Mouse (Mus musculus): ENCODE measurements around the gene Lztfl1.
"Not testable (repeated sequence)": the region's sequence is repeated elsewhere in the genome, so short reads cannot be mapped to it uniquely, and the experiment has no call there.

Gene Lztfl1

DNA sequence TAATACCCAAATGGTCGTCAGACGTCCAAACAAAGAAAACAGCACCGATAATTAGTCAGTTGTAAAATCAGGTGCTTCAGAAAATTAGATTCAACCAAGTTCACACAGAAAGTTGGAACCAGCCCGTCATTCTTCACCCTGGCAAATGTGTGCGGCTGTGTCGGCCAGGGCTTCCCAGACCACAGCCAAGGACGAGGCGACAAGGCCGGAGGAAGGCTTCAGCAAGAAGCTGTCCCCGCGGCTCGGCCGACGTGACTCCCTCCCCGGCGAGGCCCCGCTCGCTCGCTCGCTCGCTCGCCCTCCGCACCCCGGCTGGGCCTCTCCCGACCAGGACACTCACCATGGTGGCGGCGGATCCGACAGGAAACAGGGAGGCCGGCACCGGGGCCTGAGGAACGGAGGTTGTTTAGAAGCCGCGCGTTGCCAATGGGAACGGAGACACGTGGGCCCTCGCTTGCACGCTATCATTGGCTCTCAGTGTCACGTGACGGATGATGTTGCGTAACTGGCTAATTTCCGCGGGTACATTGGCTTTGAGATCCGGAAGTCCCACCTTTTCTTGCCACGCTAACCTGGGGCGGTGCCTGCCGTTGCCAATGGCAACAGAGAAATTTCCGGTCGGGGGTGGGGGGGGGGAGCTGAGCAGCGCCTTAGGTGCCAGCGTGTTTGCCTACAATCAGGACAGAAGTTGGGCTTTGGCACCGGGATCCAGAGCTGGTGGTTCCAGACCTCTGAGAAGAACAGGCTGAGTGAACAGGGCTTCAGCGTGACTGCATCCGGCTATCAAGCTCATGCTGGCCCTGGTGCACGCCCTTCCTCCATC, at the start of gene Lztfl1:
Lztfl1 (minus strand) TSS at position 512 of the 823 bp plus-strand sequence.
- DNase-seq (ENCODE audit: low read depth, low spot score) = peak; percentile 99

- no peak for DNase-seq (ENCODE audit: low read depth, low spot score)
These were observed 49.5 kb upstream of the Lztfl1 start for GRCm38 (mm10) chr9:123766996-123767395.

DNA sequence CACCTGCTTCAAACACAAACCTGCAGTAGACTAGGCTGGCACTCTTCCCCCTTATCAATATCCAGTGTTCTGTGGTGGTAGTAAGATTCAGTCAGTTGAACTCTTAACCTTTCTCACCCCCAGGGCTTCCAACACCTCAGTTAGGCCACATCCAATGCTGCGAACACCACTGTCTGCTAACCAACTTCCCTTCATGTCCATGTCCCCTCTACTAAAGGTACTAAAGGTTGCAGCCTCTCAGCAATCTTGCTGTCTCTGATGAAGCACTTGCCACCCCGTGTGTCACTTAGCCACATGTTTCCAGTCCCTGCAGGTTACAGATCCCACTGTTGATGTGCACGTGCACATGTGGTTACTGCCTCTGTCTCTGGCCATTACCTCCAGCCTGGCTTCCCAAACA, 46.3 kb upstream of the Lztfl1 start:
- DNase-seq (ENCODE audit: low read depth, low spot score) = no peak

GRCm38 (mm10) chr9:123762886-123763285, 45.4 kb upstream of the Lztfl1 start:
- DNase-seq (ENCODE audit: low read depth, low spot score) = peak; percentile 70

DNA sequence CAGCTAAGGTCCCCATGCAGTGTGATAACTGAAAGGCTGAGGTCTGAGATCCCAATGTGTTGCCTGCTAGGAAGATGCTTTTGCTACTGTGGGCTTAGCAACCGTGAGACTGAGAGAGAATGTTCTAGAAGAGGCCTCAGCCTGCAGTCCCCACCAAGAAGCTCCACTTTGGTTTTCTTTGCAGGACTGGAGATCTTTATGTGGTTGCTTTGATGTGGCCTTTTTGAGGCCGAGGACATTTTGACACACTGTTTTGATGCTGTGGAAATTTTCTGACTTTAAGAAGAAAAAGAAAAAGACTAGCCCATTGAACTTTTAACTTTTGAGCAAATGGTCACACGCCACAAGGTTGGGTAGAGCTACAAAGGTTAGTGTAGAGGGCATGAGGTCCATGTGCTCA, 43.3 kb upstream of the Lztfl1 start:
- no peak for DNase-seq (ENCODE audit: low read depth, low spot score)

DNA sequence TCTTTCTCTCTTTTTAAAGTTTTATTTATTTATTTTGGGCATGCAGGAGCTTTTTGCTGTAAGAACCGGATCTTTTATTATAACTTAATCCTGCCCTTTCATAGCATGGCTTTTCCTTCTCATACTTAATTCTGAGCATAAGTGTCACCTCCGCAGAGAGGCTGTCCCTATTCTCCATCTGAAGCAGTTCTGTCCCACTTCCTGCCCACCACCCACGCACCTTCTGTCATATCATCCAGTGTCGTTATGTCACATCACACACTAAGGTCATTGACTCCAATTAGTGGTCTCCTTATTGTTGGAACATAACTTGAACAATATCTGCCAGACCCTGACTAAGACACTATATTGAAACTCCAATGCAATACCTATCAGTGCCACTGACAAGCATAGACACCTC, 41.1 kb upstream of the Lztfl1 start:
- no peak for DNase-seq (ENCODE audit: low read depth, low spot score)

- DNase-seq (ENCODE audit: low read depth, low spot score) = peak; percentile 50
These were observed 40.7 kb upstream of the Lztfl1 start for GRCm38 (mm10) chr9:123758156-123758555.

- DNase-seq (ENCODE audit: low read depth, low spot score) = no peak
These were observed 39.8 kb upstream of the Lztfl1 start for GRCm38 (mm10) chr9:123757326-123757725.

- DNase-seq (ENCODE audit: low read depth, low spot score) = no peak
These were observed 39.3 kb upstream of the Lztfl1 start for GRCm38 (mm10) chr9:123756752-123757151.

DNA sequence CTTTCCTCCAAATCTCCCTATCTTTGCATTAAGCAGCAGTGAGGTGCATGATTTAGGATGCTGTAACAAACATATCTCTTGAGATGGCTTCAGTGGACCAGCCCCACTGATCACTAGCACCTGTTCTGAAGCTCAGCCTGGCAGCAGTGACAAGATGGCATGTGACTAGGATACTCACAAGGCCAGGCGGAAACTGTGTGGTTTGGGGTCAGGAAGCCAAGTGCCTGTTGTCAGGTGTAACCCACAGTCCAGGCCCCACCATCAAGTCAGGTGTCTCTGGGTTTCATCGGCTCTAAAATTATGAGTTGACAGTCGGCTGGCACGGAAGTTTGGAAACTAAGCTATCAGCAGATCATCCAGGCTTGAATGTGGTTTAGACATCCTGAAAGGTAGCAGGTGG, 36.8 kb upstream of the Lztfl1 start:
- DNase-seq (ENCODE audit: low read depth, low spot score) = peak; percentile 24

GRCm38 (mm10) chr9:123749687-123750086, 32.2 kb upstream of the Lztfl1 start:
- not testable (repeated sequence) for DNase-seq (ENCODE audit: low read depth, low spot score)

GRCm38 (mm10) chr9:123740799-123741198, 23.3 kb upstream of the Lztfl1 start:
- DNase-seq (ENCODE audit: low read depth, low spot score) = no peak

DNA sequence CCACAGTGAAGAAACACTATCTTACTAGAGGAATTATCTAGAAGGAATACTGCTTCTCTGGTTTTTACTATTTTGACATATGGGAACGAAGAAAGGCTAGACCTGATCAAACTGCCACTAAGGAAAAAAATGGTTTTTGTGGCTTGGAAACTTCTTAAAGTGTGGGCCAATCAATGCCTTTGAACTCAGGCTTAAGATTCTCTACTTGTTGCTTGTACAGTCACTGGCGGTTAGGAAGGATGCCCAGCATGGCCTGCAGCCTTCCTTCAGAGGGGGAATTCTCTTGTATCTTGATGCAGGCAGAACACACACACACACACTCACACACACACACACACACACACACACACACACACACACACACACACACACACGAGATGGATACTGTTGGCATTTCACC, 16.6 kb upstream of the Lztfl1 start:
- no peak for DNase-seq (ENCODE audit: low read depth, low spot score)

DNA sequence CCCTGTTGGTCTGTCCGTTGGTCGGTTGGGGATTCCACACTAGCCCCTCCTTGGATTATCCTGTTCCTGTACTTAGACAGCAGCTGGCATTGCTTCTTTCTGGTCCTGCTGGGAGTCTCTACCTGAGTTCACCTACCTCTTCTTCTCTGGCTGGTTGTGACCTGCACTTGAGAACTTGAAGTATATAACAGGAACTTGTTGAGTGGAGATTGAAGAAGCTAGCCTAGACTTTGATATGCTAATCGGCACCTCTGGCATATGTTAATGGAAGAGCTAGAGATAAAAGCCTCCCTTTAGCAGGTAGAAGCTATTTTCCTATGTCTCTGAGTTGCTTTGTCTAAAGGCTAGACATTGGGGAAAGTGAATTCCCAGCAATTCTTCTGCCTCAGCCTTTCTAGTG, 13.8 kb upstream of the Lztfl1 start:
- DNase-seq (ENCODE audit: low read depth, low spot score) = no peak

DNA sequence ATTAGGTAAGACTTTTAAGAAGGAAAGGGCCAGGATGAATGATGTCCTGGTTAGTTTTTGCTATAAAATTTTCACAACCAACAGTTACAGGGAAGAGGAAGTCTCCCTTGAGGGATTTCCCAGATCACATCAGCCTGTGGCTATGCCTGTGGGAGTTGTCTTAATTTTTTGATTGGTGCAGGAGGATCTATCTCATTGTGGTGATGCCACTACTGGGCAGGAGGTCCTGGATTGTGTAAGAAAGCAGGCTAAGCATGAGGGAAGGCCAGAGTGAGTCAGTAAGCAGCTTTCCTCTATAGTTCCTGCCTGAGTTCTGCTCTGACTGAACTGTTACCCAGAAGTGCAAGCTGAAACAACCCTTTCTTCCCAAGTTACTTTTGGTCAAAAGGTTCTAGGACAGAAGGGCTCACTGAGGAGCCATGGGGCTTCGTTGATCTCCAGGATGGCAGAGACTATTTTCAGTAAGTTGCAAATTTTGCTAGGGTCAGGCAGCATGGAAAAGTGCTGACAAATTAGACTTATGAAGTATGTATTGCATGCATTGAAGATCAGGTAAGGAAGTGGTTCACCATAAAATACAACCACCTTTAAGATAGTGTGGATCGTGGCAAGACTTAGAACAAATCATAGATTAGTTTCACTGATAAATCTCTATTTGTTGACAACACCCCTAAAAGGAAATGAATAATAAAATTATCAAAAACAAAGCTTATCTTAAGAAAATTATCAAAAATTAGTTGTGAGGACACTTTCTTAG, 5.4 kb upstream of the Lztfl1 start:
- no peak for DNase-seq (ENCODE audit: low read depth, low spot score)

DNA sequence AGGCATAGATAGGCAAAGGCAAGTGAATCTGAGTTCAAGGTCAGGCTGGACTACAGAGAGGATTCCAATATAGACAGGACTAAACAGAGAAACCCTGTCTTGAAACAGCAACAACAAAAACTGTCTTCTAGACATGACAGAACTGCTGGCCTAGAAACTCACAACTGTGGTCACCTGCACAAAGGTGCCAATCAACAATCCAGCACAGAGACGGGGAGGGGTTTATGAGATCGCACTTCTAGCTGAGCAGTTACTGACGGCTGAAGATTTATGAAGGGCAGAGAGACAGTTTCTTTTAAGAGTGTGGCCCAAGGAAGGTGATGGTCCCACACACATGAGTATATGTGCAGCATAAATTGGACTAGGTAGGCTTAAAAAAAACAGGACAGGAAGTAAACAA, 1.2 kb downstream of the Lztfl1 start:
- DNase-seq (ENCODE audit: low read depth, low spot score) = no peak

- no peak for DNase-seq (ENCODE audit: low read depth, low spot score)
These were observed 4.4 kb downstream of the Lztfl1 start for GRCm38 (mm10) chr9:123713111-123713510.

GRCm38 (mm10) chr9:123709226-123709625, 8.3 kb downstream of the Lztfl1 start:
- no peak for DNase-seq (ENCODE audit: low read depth, low spot score)

GRCm38 (mm10) chr9:123701822-123702221, 15.7 kb downstream of the Lztfl1 start:
- DNase-seq (ENCODE audit: low read depth, low spot score) = no peak

DNA sequence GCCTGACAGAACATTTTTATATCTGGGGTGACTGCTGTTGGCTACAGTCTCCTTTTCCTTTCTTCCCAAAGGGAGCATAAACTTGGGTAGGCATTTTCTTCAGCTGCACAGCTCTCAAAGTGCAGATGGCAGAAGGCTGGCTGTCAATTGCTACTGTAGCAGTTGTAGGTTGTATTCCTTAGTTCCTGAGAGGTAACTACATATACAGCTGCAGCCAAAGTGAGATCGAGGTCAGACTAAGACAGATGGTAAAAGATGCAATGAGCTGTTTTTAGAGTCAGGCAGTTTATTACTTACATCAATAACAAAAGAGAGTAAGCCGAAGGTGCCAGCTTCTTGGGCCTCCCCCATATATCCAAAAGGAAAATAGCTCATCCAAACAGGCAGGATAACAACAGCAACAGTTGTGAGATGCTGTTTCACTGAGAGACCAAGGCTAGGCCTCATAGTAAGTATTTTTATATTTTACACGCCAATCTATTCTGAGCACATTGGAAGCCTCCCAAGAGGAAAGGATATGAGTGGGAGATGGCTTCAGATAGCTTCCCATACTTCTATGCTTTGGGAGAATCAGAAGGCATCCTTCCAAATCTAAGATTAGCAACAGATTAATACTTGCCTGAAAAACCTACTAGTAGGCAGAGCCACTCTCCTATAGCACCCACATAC, 21.7 kb downstream of the Lztfl1 start:
- no peak for DNase-seq (ENCODE audit: low read depth, low spot score)

DNA sequence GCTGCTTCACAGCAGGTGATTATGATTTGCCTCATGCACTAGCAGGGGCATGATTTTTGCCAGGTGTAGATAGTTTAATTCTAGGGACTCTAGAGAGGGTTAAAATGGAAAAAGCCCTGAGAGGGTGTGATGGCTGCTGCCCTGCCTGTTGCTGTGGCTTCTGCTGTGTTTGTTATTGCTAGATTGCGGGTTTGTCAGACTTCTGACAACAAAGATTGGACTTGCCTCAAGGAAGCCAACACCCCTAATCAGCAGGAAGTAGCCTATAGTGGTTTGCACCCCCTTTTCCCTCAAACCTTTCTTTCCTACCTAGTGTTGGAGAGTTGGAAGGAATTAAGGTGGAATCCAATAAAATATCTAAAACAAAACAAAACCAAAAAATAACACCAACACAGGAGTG, 29.3 kb downstream of the Lztfl1 start:
- no peak for DNase-seq (ENCODE audit: low read depth, low spot score)

DNA sequence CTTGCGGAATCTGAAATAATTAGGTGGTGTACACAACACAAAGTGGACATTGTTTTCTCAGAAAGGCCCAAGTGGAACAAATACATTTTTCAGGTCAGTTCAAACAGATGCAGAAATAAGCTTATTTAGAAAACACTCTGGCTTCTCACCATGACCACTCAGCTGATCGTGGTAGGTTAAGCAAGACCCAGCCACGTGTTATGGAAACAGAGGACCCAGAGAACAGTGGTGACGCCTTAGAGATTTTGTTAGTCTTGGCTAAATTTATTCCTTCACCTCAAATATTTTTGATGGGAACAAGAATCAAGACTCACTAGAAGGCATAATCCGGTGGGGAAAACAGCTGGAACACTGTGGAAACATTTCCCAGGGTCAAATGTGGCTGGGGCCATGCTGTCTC, 31.3 kb downstream of the Lztfl1 start:
- no peak for DNase-seq (ENCODE audit: low read depth, low spot score)
